13 mouse cellular contexts compared by ENCODE assay signal in the genomic region with DNA sequence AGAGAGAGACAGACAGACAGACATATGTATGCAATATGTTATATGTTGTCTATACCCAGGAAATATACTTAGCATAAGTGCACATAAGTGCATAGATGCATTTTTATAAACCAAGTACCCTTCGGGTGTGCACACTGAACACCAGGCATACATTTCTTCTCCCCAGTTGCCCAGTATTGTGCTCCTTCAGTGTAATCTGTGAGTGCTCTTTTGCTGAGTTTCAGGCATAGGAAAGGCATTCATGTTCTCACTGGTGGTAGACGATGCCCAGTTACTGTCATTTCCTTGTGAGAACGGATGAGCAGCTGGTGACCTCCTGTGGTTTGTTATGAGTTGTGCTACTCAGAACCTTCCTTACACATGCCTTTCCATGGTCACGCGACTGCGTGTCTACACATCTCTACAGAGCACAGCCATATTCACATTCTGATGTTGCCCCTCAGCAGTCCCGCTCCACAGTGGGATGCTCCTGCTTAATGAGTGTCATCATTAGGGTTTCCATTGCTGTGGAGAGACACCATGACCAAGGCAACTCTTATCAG. TPM values are rescaled to one million over a fixed set of nuclear protein-coding genes. Genes with fewer than 3 reads are reported as not detected.
DNase-seq lines count a peak whose midpoint lies in the region; ATAC-seq and TF ChIP-seq lines count a peak whose summit lies in the region.
"Had no signal": no experiment of that assay in that cellular context is flagged by ENCODE, and none has a peak within 500 bp of the region (broad histone marks: within the 10 kb centered on the region; RNA-seq: fewer than 3 reads in every experiment).

No protein-coding gene starts in this region.

- no peak overlapping the region for H3K27ac ChIP-seq in heart, adult 2 months
- no peak overlapping the region for H3K27ac ChIP-seq in forebrain, embryonic 14.5 days (ENCODE audit: low read depth, low read length)
- H3K27ac ChIP-seq: intestine, embryonic 15.5 days had no signal

- no peaks in the 10 kb centered on the region for H3K36me3 ChIP-seq in heart, adult 2 months (ENCODE audit: control insufficient read depth, insufficient read depth, low read length)
- H3K36me3 ChIP-seq in forebrain, embryonic 14.5 days (ENCODE audit: control insufficient read depth, insufficient read depth, low read length), result no peaks in the 10 kb centered on the region
- H3K36me3 ChIP-seq: intestine, embryonic 15.5 days had no signal

- H3K79me2 ChIP-seq in heart, adult 2 months (replicated peaks; ENCODE audit: control insufficient read depth, insufficient read depth, low read length), result no peaks in the 10 kb centered on the region

- TF ChIP-seq POLR2A in heart, adult 2 months (IDR thresholded peaks at IDR 0.05; ENCODE audit: insufficient read depth, low read depth, low read length), result no peak

- H3K9me3 ChIP-seq in forebrain, embryonic 14.5 days (replicated peaks; ENCODE audit: control insufficient read depth, low read length), result no peaks in the 10 kb centered on the region
- H3K9me3 ChIP-seq: intestine, embryonic 15.5 days had no signal

- TF ChIP-seq EP300 in heart, adult 2 months (IDR thresholded peaks at IDR 0.05; ENCODE audit: insufficient read depth, low read depth, low read length), result no peak

- intact Hi-C loops in heart, adult 2 months (cut with DNase I), result no loop called here

- no peak overlapping the region for H3K9ac ChIP-seq in heart, adult 2 months (ENCODE audit: low read depth, low read length)
- H3K9ac ChIP-seq in forebrain, embryonic 14.5 days (ENCODE audit: low read length), result no peak overlapping the region
- H3K9ac ChIP-seq: intestine, embryonic 15.5 days had no signal

- no peak overlapping the region for H3K4me2 ChIP-seq in forebrain, embryonic 14.5 days (ENCODE audit: low read length)
- H3K4me2 ChIP-seq: intestine, embryonic 15.5 days had no signal

- H3K4me3 ChIP-seq in heart, adult 2 months, result no peak overlapping the region
- no peak overlapping the region for H3K4me3 ChIP-seq in forebrain, embryonic 14.5 days (ENCODE audit: low read depth, low read length)
- H3K4me3 ChIP-seq: intestine, embryonic 15.5 days; left cerebral cortex, adult 2 months had no signal

- H3K4me1 ChIP-seq in heart, adult 2 months (ENCODE audit: control insufficient read depth, insufficient read depth, low read length), result no peaks in the 10 kb centered on the region
- H3K4me1 ChIP-seq in forebrain, embryonic 14.5 days (ENCODE audit: control insufficient read depth, insufficient read depth, low read length), result no peaks in the 10 kb centered on the region
- H3K4me1 ChIP-seq: intestine, embryonic 15.5 days had no signal

- DNase-seq in heart, adult 11 months, result peak; percentile 86
- DNase-seq in heart, adult 2 months, result no peak
- DNase-seq in lung, postnatal 10 days, result peak; percentile 40
- DNase-seq in lung, postnatal 25 days (ENCODE audit: low spot score), result no peak
- peak; percentile 47 for DNase-seq in naive thymus-derived CD4-positive, alpha-beta T cell, adult 2 months (ENCODE audit: low read depth)
- DNase-seq in forebrain, embryonic 14.5 days (ENCODE audit: low spot score), result no peak
- no peak for DNase-seq in gastrocnemius, adult 18-20 months (ENCODE audit: low spot score)
- DNase-seq: cerebellum, adult 9-10 months; heart, postnatal 14 days; kidney, postnatal 14 days had no signal

- no peaks in the 10 kb centered on the region for H3K27me3 ChIP-seq in heart, adult 2 months (ENCODE audit: control insufficient read depth, insufficient read depth, low read length)
- no peaks in the 10 kb centered on the region for H3K27me3 ChIP-seq in forebrain, embryonic 14.5 days (replicated peaks; ENCODE audit: control insufficient read depth, insufficient read depth, low read length)
- H3K27me3 ChIP-seq: intestine, embryonic 15.5 days had no signal

- no peak for TF ChIP-seq CTCF in heart, adult 2 months (IDR thresholded peaks at IDR 0.05)

- peak; percentile 46 for ATAC-seq in common myeloid progenitor, adult 5-6 weeks (replicated peaks; ENCODE audit: low read depth, poor library complexity, severe bottlenecking)
- ATAC-seq in forebrain, embryonic 14.5 days, result no peak
- ATAC-seq: intestine, embryonic 15.5 days had no signal

- WGBS in heart, adult 2 months, result 87% methylated on average over 7 of the region's 7 CpGs
- WGBS in forebrain, embryonic 14.5 days, result 90% methylated on average over 7 of the region's 7 CpGs

RNA-seq across cellular contexts. Expression of a gene that starts 29.0 kb away (rescaled TPM):
- total RNA-seq in heart, adult 2 months (2021), result 1 to 10 TPM; 2.7 to 2.8 TPM
- polyA plus RNA-seq in heart, adult 2 months (2012; rRNA removed), result 3.3 and 3.6 TPM in 2 replicates
- 2.1 and 3.8 TPM in 2 replicates for total RNA-seq in common myeloid progenitor, adult 5-6 weeks (2017)
- polyA plus RNA-seq in forebrain, embryonic 14.5 days (2014; fragmentation: Nextera tagmentation; extraction: Ambion mirVana), result 3.1 and 5.2 TPM in 2 replicates
- 1 to 10 TPM in 1 of 2 experiments, under 1 TPM in 1; 0.89 to 1.4 TPM for total RNA-seq in gastrocnemius, adult 18-20 months (2021)

Comparison
In these comparisons a context has a peak if more than half of its experiments do, and no peak if none do; other contexts are left out.
1. DNase-seq: peak in heart, adult 11 months (single experiment), lung, postnatal 10 days (single experiment) and naive thymus-derived CD4-positive, alpha-beta T cell, adult 2 months (single experiment); none in heart, adult 2 months (0 of 2), lung, postnatal 25 days (single experiment), forebrain, embryonic 14.5 days (single experiment) and gastrocnemius, adult 18-20 months (single experiment).